Mouse (Mus musculus) telencephalon, adult 2 months (tissue): ENCODE measurements at regions not wholly inside any gene's neighbourhood (a gene's known extent, or its start where the extent isn't known, plus 50 kb on each side); places are given as distances from the start of the nearest gene placed in this dataset.

Source experiments
- DNase-seq: peaks from one replicate; pipeline ENCODE4 v3.0.0-alpha.2; 2011; ENCODE audit warnings: low read depth, low spot score

DNA sequence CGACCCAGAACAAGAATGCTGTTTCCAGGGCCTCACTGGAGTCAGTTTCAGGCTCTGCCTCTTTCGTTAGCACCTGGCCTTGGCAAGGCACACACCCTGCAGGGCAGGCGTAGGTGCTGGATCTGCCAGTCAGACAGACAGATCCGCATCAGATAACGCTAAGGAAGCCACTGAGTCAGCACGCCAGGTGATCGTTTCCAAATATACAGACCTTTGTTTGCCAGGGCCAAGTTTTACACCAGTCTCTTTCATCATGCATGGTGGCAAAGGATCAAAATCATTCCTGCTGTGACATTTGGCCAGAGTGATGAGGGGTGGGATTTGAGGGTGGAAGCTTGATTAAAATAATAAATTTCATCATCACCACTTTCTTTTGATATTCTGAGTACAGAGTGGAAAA lies 411.0 kb downstream of the Ofcc1 start:
- DNase-seq, result no peak

DNA sequence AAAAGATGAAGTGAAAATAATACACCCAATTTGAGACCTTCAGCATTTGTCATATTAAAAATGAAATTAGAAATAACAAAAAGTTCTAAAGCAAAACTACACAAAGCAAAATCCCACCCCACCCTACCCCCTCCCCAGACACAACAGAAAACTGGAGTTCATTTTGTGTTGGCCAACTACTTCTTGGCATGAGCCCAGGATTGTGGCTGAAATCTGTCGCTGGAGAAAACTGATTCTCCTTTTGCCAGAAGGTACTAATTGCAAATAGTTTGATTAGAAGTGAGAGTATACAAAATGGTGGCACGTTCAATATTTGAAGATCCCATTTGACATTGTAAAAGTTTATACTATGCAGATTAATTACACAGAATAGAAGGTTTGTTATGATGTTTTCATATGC lies 426.0 kb downstream of the Ofcc1 start:
- DNase-seq, result no peak

DNA sequence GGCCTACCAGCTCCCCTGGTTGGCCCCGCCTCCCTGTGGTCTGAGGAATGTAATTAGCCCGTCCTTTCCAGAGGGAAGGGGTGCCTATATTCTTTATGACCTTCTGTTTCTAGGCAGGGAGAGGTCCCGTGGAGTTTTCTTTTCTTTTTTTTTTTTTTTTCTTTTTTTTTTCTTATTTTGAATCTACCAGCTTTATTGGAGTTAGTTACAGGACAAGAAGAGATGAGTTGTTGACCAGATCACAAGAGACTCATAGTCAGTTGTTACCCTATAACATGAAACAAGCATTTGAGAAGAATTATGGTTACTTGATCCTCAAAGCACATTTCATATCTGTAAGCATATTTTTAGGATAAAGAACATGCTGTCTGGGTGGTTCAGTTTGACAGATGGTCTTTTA lies 429.8 kb downstream of the Ofcc1 start:
- no peak for DNase-seq

DNA sequence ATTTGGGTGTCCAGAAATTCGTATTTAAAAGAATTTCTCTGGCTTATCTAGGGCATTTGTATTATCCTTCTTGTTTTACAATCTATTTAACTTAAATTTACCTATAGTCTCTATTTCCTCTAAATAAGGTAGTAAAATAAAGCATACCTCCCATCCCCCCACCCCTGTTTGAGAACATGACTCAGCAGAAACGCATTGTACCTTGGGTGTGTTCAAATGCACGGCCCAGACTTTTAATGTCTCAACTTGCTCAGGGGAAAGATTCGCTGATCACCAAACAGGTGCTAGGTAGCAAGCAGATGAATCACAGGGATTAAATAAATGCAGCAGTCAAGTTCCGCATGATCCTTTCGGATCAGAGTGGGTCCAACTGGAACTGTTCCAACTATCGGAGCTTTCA lies 432.7 kb downstream of the Ofcc1 start:
- no peak for DNase-seq

DNA sequence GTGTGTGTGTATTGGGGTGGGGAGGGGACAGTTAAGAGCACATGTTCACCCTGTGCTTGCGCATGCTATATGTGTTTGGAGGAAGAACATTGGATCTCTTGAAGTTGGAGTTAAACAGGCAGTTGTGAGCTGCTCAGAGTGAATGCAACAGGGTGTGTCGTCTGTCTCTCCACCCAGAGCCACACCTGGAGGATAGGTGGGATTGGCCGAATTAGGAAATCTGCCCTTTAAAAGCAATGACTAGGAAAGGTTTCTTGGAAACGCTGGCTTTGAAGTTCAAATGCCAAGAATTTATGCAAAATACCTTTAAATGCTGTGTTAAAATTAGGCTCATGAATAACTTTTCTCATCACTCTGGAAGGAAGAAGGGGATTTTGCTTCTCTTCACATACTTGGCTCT lies 436.9 kb downstream of the Ofcc1 start:
- DNase-seq, result no peak

DNA sequence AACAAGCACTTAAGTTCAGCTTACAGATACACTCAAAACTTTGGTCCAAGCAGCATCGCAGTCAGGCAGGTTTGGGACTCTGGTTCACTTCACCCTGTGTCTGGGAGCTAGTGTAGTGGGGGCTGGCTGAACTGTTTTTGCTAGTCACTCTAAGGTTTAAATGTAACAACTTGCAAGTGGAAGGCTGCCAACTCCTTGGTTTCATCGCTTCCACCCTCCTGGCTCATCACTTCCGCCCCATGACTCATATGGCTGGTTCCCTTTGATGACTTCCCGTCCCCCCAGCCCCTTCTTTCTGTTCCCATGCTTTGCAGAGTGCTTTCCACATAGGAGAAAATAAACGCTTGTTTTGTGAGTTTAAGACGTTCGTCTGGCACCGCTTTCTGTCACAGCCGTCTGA lies 438.1 kb downstream of the Ofcc1 start:
- no peak for DNase-seq

DNA sequence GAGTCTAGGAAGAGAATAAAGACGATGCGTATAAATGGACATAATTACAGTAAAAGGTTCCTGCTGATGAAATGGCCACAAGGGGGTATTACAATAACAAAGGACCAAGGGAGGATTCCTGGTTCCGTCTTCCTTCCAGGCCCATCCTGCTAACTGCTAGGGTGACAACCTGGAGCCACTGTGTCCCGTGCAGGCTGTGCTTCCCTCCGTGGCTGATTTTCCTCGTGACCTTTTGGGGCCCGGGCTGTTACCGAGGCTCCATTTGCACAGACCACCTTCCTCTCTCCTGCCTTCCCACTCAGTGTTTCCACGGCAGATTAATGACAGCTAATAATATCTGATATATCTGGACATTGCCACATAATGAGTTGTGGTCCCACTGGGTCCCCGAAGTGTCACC lies 453.5 kb downstream of the Ofcc1 start:
- DNase-seq, result no peak

DNA sequence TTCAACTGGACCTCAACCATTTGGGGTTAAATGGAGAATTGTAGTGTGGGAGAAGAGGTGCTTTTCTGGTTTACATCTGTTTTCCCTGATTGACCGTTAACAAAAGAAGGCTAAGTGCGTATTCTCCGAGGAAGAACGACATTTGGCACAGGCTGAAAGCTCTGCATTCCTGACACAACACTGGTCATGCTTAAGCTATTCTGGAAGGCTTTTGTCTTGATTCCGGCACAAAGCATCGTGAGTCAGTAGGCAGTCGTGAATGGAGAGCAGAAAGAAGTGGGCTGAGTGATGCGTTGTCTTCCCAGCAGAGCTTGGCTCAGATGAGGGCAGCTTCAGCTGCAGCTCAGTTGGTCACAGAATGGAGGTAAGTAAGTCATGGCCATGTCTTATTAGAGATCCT lies 457.0 kb downstream of the Ofcc1 start:
- DNase-seq, result peak; percentile 35

DNA sequence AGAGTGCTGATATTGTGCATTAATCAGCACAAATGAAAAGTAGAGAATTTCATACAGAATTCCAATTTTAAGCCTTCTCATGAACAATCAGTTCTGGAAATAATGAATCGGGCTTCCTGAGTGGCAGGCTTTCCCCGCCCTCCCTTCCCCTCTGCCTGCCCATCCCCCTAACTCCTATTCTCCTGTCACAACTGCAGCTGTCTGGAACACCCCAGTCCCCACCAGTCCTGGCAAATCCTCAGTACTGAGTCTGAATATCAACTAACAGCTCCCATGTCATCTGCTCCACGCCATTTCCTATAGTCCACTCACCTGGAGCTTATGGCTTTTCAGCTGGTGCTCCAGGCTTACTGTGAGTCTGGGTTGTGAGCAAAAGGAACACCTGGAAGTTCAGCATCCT lies 457.9 kb downstream of the Ofcc1 start:
- no peak for DNase-seq

DNA sequence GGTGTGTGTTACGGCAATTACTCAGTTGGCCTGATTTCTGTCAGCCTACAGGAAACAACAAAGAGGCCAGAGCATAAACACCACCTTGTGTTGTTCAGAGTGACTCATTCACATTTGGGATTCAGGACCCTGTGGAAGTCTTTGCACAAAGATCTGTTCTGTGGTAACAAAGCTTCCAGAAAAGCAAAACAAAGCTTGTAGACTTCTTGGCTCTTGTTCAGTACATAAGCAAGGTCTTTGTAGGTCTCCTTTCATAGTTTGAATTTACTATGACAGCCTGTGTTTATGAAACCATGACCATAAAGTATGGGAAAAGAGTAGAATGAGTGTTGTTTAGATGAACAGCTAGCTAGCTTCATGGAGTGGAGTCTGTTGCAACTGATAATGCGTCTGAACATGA lies 461.9 kb downstream of the Ofcc1 start:
- no peak for DNase-seq

DNA sequence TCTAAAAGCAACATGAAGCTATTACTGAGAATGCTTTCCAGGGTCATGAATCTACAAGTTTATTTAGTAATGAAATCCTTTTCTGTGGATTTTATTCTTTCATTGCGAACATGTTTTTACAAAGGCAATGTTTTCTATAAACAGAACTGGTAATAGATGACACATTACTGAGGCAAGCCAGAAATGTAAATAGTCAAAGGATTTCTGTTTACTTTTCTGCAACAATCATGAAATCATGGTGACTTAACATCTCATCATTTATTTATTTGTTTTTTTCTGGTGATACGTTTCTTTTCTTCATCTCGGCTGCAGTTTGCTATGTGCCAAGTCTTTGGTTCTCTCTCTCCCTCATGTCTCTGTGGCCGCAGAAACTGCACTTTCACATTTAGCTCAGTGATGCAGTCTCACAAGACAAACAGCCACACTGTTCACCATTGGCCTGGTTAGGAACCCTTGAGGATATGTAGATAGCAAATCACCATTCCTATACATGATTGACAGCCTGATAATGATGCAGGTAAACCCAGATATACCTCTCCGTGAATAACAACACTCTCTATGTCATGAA lies 462.8 kb downstream of the Ofcc1 start:
- DNase-seq, result no peak

DNA sequence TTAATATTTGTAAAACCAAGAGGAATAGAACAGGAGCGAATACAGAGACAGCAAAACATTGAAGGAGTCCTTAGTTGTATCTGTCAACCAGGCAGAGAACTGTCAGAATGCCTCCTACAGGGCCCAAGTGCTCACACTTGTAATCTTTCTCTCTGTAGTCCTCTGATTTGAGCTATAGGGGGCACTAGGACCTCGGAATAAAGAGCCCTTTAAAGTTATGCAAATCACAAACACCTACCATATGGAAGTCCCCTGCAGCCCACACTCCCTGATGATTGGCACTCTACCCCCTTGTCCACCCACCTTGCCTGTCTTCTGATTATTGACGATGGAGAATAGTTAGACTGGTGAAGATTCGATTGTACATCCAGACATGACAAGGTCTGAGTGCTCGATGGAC lies 467.1 kb downstream of the Ofcc1 start:
- peak; percentile 10 for DNase-seq

DNA sequence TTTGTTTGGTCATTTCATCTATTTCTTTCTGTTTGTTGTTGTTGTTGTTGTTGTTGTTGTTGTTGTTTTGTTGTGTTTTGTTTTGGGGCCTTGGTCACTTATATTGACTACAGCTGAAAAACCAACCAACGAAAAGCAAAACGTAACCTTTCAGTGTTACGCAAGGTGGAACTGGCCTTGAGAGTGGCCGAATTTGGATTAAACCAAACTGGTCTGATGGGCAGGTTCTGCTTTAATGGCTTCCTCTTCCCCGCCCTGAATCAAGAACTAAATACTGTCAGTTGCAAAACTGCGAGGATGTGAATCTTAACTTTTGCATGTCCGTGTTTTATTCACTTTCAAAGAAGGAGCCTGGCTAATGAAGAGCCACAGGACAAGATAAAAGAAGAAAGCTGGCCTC lies 480.2 kb downstream of the Ofcc1 start:
- no peak for DNase-seq

DNA sequence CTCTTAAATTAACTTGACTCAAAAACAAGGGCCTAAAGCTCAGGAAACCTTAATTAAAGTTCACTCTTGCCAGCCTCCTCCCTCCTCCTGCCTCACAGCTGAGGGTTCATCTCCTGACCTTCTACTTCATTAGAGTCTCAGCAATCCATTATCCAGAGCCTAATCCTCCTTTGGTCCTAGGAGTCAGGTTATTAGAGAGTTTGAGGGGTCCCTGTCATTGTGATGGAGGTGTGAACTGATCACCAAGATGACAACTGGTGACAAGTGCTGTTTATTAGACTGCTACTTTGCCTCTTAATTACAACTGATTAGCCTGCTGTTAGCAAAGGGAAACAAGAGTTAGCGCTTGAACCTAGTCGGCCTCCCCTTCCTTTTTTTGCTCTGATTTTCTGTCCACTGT lies 481.1 kb downstream of the Ofcc1 start:
- DNase-seq, result no peak

DNA sequence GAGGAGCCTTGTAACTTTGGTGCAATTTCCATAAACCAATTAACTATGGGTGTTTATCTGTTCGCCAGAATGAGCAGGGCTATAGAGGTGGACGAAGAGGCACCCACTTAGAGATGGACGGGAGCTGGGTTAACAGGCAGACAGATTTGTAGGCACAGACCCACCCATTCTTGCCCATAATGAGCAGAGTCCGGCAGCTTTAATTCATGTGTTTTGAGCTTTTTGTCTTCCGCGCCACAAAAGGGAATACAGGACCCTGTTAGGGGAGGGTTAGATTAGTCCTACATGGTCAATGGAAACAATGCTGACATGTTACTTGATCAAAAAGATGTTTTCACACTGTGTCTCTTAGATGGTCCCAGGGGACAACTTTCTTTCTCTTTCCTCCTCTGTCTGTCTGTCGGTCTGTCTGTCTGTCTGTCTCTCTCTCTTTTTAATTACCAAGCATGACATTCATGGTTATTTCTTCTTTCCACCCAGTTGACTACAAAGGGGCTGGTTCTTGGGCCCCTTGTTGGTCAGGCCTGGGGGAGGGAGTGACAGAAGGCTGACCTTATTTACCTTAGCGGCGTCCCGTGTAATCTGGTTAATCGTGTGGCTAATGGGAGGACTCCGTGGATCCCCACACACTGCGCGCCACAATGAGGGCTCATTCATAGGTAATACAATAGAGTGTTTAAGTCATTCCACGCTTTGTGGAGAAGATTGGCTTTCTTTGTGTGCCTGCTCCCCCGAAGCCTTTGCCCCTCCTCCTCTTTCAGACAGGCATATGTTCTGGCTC lies 483.7 kb downstream of the Ofcc1 start:
- peak; percentile 3 for DNase-seq

DNA sequence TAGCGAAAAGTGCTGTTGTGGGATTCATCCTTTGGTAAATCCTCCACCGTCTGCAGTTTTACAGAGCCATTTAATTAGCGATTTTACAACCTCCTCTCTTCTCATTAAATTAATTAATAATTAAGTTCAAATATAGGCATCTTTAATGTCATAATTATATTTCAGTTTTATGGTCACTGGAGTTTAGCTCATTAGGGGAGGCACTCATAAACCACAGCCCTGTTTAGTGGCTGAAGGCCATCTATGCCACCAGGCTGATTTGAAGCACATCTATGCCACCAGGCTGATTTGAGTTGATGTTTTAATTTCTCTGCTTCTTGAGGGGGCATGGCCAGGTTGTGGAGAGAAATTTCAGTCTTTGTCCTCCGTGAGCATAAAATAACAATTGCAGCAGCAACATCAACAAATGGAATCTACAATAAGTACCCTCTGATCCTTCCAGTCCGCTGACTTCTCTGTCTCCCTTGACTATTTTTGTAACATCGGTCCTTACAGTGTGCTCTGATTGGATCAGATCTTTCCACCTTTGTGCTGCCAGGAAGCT lies 508.9 kb downstream of the Ofcc1 start:
- DNase-seq, result no peak

DNA sequence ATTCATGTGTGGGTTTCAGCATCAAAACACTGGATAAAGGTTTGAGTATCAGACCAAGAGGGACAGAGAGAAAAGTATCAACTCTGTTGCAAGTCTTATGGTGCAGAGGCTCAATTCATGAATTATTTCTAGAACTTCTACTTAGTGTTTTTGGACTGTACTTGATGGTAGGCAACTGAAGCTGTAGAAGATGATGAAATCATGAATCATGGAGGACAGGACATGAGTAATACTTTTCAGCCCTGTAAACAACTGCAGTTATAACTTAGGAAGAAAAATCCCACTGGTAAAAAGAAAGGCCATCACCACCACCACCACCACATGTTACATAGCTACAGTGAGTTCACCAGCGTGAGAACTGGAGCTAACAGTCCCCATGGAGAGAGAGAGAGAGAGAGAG lies 511.9 kb downstream of the Ofcc1 start:
- DNase-seq, result no peak

DNA sequence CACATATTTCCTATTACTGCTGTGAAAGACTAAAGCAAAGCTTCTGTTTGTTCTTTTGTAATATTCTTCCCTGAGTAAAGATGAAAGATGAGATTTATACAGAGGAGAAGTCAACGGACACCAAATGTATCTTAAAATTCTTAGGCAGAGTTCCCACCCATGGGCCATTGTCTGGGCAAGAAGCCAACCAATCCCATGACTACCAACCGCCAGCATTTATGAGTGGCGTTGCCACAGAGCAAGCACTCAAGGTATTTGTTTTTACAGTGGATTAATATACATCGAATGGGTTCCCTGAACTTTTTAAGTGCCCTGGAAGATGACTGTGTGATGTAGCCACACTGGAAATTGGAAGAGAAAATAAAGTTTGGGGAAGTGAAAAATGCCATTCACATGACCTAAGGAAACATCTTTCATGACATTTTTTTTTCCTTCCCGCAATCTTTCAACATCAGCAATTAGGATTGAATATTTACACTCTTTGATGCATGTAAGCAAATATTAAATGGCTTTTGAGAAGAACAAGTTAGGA lies 525.1 kb downstream of the Ofcc1 start:
- no peak for DNase-seq

DNA sequence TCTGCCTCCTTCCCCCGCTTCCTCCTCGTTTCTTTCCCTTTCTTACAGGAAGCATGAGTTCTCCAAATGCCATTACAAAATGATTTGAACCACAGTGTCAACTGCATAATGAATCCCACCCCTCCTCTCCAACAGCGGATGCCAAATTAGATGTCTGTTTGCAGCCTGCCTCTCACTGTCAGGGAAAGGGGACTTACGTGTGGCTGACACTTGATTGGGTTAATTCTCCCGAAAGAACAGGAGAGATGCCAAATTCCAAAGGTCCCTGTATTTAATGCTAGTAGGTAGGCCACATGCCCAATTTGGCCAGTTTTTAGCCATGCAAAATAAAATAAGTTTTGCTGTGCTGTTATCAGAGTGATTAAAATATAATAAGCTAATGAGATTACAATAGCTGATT lies 525.9 kb downstream of the Ofcc1 start:
- no peak for DNase-seq

DNA sequence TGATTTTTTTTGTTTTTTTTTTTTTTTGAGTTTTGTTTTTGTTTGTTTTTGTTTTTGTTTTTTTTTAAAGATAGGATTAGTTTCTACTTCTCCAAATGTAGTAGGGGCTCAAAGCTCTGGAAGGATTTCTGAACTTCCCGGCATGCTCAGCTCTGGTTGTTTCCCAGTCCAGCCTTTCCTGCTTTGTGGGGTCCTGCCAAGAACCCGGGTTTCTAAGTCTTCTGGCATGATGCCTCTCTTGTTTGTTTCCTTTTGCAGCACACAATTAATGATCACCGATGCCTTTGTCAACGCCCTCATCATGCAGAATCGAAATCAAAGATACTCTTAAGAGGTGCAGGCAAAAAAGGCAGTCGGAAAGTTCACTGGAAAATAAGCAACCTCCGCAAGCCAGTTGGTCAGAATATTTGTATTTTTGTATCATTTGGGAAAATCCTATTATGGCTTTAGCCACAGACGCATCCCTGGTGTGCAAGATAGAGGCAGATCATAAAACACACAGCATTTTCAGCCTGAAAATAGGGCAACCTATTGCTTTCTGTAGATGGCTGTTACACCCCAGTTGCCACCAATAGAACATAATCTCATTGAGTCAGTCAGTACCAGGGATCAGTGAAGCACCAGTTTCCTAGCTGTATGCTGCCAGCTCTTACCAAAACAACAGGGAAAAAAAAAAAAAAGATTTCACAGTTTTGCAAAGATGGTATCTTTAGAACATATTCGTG lies 526.6 kb downstream of the Ofcc1 start:
- peak; percentile 28 for DNase-seq

DNA sequence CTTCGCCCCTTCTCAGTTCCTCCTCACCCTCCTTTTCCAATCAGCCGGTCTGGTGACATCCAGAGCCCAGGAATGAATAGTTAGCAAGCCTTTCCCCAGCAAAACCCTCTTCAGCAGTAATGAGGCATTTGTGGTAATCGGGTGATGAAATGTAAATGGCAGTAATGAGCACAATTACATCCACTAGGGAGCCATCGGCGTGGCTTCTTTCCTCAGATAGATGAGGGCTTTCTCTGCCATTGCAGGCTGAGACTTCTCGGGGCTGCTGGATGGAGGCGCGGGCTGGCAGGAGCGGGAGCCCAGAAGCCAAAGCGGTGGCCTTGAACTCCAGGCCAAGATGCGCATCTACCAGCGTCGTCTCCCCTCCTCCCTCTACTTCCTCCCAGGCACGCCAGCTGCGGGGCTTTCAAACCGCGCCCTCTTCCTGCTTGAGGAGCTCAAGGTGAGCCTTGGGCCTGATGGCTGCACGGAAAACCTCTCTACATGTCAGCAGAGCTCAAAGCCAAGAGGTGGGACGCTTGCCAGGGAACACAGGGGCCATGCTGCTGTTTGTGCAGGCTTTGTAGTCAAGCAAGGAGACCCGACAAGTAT lies 537.2 kb downstream of the Ofcc1 start:
- DNase-seq, result no peak

DNA sequence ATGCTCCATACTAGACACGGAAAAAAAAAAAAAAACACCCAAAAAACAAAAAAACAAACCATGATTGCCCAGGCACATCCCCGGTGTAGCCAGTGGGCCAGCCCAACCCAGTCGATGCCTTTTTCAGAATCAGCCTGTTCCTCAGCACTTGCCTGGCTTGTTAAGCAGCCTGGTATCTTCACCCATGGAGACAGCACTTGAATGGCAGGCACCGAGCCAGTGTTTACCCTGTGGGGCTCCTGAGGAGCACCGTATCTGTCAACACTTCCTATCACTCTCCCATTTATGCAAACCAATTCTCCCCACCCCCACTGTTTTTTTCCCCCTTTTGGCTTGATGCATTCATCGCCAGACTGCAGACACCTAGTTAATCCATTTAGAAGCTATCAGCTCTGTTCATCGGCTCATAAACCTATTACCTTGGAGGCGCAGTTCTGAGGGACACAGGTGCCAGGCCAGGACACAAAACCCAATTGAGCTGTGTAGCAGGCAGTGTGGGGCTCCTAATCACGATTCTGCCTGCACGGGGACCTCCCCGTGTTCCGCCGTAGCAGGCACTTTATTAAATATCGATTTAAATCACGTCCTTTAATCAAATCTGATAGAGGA lies 537.8 kb downstream of the Ofcc1 start:
- no peak for DNase-seq
